Mouse (Mus musculus) mammary gland, adult 2 months (tissue): ENCODE data around the gene Drp2. TPM values are rescaled to one million over a fixed set of nuclear protein-coding genes. Genes with fewer than 3 reads are reported as not detected.

Experiments
- polyA plus RNA-seq: library from polyadenylated mRNA; depleted of rRNA; stranded (reverse); fragments of >200 nt; gene quantifications from 2 replicates; pipeline ENCODE4 v1.2.3, GENCODE M21; 2012; ENCODE audit warnings: low replicate concordance; rRNA removed

Drp2 gene
- 3.5 and 9.2 TPM in 2 replicates for polyA plus RNA-seq

GRCm38 (mm10) chrX:134403863-134404583, at the start of gene Drp2:
Drp2 (plus strand) TSS chrX:134404551.

GRCm38 (mm10) chrX:134476290-134476689, 71.9 kb downstream of the Drp2 start, which contains the start of gene Taf7l:
Taf7l (minus strand) TSS chrX:134476490.

Other genes with a start within 250 kb of the Drp2 start
- 3.9 and 5.2 TPM in 2 replicates for gene Xkrx, start 242.5 kb upstream of the Drp2 start, polyA plus RNA-seq
- not detected in 2 replicates for gene Arl13a, start 217.1 kb upstream of the Drp2 start, polyA plus RNA-seq
- gene Nox1, start 182.6 kb upstream of the Drp2 start, polyA plus RNA-seq = 0.11 TPM in 1 of 2 replicates, not detected in the other
- 5.6 and 14.2 TPM in 2 replicates for gene Trmt2b, start 127.6 kb upstream of the Drp2 start, polyA plus RNA-seq
- gene Tmem35a, start 109.3 kb upstream of the Drp2 start, polyA plus RNA-seq = 0.39 and 0.63 TPM in 2 replicates
- 0.17 and 0.42 TPM in 2 replicates for gene Cenpi, start 96.5 kb upstream of the Drp2 start, polyA plus RNA-seq
- not detected in 2 replicates for gene Taf7l, start 71.9 kb downstream of the Drp2 start, polyA plus RNA-seq
- 0.31 and 1.9 TPM in 2 replicates for gene Timm8a1, start 137.3 kb downstream of the Drp2 start, polyA plus RNA-seq
- 3.3 and 5.2 TPM in 2 replicates for gene Btk, start 179.0 kb downstream of the Drp2 start, polyA plus RNA-seq
- gene Rpl36a, start 181.1 kb downstream of the Drp2 start, polyA plus RNA-seq = 68.5 and 141 TPM in 2 replicates
- 1.5 and 2.5 TPM in 2 replicates for gene Gla, start 196.6 kb downstream of the Drp2 start, polyA plus RNA-seq
- 5.5 and 12.0 TPM in 2 replicates for gene Hnrnph2, start 196.6 kb downstream of the Drp2 start, polyA plus RNA-seq